In the genomic region with DNA sequence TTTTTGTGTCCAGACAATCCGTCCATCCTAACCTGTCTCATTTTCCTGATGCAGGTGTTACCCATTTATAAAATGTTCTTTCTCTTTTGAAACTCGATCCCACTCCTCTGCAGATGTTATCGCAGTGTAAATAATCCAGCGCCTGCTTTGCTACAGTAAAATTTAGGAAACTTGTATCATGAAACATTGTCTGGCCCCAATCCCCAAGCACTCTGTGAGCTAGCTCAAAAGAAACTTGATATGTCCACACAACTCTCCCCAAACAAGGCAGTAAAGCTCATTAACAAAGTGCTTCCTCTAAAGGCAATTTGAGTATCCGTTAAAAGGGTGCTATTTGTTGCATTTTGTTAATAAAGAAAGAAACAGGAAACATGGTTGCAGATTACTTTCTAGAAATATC, we compare ENCODE assay signal across 18 mouse cellular contexts.
"Had no signal": no experiment of that assay in that cellular context is flagged by ENCODE, and none has a peak within 500 bp of the region (broad histone marks: within the 10 kb centered on the region; RNA-seq: fewer than 3 reads in every experiment).

No protein-coding gene starts in this region.

- H3K4me2 ChIP-seq: liver, embryonic 13.5 days; lung, embryonic 15.5 days; midbrain, embryonic 11.5 days; midbrain, embryonic 15.5 days; neural tube, embryonic 13.5 days had no signal

- H3K4me1 ChIP-seq: liver, embryonic 13.5 days; lung, embryonic 15.5 days; megakaryocyte, embryonic 14.5 days had no signal

- H3K4me3 ChIP-seq: layer of hippocampus, adult 2 months; liver, embryonic 13.5 days; lung, embryonic 15.5 days; megakaryocyte, embryonic 14.5 days; midbrain, embryonic 15.5 days; neural tube, embryonic 13.5 days had no signal

- H3K9me3 ChIP-seq: liver, embryonic 13.5 days; lung, embryonic 15.5 days; midbrain, embryonic 15.5 days; neural tube, embryonic 13.5 days had no signal

- H3K9ac ChIP-seq: liver, embryonic 13.5 days; liver, postnatal 0 days; lung, embryonic 15.5 days; midbrain, embryonic 15.5 days; neural tube, embryonic 13.5 days had no signal

- ATAC-seq: liver, postnatal 0 days; midbrain, embryonic 15.5 days had no signal

- H3K36me3 ChIP-seq: liver, embryonic 13.5 days; lung, embryonic 15.5 days; midbrain, embryonic 15.5 days; neural tube, embryonic 13.5 days had no signal

- DNase-seq: kidney, adult 9 months; kidney, postnatal 4 days; left cerebral cortex, postnatal 4 days; liver; liver, embryonic 13.5 days; liver, postnatal 0 days; lung, postnatal 14 days; right cerebral cortex, postnatal 4 days; spleen, adult 18-20 months; thymus, adult 18-20 months; thymus, postnatal 14 days had no signal

- H3K27ac ChIP-seq: layer of hippocampus, adult 2 months; liver, embryonic 13.5 days; lung, embryonic 15.5 days; macrophage; midbrain, embryonic 15.5 days; neural tube, embryonic 13.5 days had no signal

- H3K27me3 ChIP-seq: liver, embryonic 13.5 days; lung, embryonic 15.5 days; midbrain, embryonic 15.5 days; neural tube, embryonic 13.5 days had no signal
